Mouse (Mus musculus) embryo, embryonic 9.5 days (tissue): ENCODE measurements around the gene Bmpr2.
"Not testable (repeated sequence)": the region's sequence is repeated elsewhere in the genome, so short reads cannot be mapped to it uniquely, and the experiment has no call there.

Experiments
- DNase-seq: peaks from one replicate; pipeline ENCODE4 v3.0.0-alpha.2; 2017; ENCODE audit errors: extremely low spot score

Bmpr2 gene

DNA sequence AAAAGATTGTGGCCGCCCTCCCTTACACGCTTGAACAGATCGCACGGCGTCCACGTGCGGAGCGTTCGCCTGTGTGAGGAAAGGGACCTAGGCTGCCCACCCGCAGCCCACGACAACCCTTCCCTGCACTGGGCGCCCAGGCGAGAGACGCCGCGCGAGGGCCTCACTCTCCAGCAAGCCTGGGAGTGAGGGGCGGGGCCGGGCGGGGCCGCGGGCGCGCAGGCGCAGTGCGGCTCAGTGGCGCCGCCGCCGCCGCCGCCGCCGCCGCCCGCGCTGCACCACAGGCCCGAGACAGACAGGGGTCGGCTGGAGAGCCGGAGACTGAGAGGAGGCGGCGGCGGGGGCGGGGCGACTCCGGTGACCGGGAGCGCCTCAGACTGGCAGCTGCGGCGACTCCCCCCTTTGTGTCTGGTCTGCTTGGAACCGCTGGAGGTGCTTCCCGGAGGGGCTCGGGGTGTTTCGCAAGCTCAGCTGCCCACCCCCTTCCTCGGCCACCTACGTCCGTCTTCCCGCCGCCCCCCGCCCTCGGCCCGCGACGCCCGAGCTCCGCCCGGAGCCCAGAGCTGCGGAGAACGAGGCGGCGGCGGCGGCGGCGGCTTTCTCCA, at the start of gene Bmpr2:
Gene Bmpr2 (plus strand): TSS at position 237 of the 605 bp plus-strand sequence.
- DNase-seq = peak; percentile 92

DNA sequence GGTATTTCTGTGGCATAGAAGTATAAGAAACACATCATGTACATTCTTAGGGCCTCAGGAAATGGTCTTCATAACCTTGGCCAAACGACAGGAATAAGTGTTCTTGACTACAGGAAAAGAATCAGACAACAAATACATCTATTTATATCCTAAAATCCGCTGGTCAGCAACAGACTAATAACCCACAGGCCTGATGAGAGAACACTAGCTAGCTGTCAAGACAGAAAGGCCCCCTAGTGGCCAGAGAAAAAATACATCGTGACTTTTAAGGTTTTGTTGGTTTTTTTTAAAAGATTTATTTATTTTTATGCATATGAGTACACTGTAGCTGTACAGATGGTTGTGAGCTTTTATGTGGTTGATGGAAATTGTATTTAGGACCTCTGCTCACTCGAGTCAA, 43.3 kb upstream of the Bmpr2 start:
- DNase-seq = peak; percentile 19

DNA sequence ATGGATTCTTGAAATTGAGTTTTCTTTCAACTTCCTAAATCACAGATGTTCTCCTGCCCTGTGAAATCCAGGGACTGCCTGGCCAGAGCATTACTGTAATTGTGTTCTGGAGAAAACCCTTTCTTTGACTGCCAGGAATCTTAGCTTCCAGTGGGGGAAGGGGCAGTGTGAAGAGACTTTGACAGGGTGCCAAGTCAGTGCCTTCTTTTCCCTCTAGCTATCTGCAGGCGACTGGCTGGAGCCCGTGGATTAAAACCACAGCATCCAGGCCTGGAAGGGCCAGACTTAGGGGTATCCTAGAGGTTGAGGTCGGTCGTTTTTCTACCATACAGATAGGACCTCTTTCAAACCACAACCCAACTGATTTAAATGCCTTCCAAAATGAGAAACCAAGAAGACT, 37.5 kb upstream of the Bmpr2 start:
- no peak for DNase-seq

DNA sequence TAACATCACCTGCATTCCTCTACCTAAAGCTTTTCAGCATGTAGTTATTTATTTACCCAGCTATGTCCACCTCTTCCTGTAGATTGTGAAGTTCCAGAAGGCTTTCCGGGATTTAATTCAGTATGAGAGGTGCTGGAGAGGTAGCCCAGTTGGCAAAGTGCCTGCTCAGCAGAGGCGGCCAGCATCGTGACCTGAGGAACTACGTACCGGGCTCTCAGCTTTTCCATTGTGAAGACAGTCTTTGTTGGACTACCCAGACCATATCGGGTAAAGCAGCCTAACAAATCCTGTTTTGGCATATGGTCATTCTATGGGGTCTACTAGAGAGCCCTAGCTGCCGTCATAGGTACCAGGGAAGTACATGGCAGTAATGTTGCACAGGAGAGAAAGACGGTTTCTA, 33.1 kb upstream of the Bmpr2 start:
- no peak for DNase-seq

DNA sequence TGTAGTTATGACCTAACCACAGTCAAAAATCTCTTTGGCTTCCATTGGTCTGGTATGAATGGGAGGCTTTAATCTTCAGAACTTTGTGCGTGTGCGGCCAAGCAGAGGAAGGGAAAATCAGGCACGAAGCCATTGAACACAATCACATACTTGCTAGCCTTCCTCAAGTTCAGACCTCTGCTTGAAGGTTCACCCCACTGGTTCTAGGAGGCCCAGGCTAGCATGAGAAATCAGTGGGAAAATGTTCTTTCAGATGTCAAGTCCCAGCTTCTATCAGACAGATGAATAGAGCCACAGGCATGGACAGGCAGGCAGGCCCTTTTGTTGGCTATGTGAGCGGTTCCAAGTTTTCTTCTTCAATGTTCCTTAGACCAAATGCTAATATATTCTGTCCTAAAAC, 32.5 kb upstream of the Bmpr2 start:
- DNase-seq = no peak

DNA sequence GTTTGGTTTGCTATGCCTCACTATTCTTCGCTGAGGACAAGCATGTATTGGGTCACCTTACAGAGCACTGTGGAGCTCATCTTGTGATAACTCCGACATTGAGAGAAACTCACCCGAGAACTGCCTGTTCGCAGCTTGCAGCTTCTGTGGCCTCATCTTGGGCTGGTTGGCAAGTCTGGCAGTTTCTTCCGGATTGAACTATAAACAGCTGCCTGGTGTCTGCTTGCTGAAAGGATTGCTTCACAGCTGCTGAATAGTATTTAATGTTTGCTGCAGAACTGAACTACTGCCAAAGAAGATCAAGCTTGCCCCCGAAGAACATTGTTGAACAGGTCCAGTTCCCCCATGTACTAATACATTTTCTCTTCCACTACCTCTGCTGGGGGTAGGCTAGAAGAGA, 29.1 kb upstream of the Bmpr2 start:
- no peak for DNase-seq

DNA sequence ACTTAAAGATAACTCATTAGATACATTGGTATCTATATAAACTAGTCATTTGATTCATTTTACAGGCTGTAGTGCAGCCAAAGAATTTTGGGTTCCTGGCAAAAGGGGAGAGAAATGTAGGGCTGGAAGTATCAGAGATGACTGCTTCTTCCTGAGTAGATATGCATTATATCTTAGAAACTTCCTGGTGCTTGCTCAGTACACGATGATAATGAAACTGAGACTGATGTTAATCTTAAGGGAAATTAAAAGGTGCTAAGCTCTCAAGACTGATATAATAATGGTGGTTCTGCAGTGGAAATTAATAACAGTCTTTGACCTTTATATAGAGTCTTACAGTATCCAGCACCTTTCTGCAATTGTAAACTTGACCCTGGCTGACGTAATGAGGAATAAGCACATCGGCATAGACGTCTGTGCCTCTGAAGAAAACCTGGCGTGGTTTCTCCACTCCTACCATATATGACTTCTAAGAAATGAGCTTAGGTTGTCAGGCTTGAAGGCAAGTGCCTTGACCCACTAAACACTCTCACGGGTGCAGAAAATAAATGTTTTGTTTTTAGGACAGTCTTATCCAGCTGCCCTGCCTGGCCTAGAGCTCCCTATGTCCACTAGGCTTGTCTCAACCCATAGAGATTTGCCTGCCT, 24.3 kb upstream of the Bmpr2 start:
- no peak for DNase-seq

DNA sequence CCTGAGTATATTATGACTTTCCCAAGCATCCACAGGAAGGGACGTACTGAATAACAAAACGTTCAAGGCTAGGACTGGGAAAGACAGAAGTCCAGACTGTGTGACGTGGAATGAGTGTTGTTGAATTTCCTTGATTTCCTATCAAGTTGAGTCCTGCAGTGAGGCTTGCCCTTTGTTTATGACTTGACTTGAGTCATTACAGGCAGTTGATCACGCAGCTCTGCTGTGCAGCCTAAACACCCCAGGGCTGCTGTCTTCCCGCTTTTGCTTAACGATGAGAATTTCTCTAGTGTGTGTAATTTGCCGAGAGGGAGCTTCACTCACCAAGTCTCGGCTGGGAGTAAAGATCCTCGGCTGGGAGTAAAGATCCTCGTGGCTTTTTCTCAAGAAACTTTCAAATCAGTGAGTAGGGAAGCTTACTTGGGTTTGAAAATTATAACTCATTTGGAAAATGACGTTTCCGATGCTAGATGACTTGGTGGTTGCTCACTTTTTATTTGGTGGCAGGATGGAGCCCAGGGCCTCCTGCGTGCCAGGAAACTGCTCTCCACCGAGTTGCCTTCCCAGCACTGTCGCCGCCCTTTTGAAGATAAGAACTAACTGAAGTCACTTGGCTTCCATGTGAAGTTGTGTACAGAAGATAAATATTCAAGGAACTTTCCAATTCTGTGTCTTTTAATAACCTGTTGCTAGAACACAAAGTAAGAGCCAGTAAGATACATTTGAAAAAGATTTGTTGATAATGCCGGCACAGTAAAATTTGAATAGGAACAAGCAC, 23.4 kb upstream of the Bmpr2 start:
- DNase-seq = no peak

DNA sequence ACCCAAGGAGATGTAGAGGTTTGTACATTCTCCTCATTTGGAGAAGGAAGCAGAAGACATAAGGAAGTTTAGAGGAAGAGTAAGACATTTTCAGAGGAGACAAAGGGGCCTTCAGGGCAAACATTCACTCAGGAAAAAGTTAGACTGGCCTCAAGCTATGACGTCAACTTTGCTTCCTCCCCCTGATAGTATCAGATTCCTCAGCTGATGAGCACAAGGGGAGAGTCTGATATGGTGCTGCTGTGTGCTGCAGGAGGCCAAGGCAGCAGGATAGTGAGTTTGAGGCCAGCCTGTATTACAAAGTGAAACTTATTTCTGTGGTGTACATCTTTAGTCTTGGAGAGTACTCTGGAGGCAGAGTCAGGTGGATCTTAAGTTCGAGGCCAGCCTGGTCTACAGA, 14.2 kb upstream of the Bmpr2 start:
- DNase-seq = no peak

DNA sequence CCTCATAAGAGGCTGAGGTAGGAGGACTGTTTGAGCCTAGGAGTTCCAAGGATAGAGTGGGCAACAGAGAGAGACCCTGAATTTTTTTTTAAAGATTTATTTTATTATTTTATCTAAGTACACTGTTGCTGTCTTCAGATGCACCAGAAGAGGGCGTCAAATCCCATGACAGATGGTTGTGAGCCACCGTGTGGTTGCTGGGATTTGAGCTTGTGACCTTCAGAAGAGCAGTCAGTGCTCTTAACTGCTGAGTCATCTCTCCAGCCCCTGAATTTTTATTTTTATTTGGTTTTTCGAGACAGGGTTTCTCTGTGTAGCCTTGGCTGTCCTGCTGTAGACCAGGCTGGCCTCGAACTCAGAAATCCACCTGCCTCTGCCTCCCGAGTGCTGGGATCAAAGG, 13.5 kb upstream of the Bmpr2 start:
- DNase-seq = not testable (repeated sequence)

DNA sequence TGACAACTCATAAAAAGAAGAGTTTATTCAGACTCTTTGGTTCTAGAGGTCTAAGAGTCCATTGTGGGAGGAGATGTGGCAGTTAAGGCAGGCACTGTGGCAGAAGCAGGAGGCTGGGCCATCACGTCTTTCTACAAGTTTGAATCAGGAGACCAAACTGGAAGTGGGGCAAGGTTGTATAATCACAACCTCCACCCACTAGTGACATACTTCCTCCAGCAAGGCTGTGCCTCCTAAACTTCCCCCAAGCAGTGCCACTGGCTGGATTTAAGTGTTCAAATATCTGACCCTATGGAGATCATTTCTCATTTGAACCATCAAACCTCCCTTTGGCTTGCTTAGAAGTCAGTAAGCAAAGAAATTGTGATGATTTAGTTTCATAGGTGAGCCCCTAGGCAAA, 7.9 kb upstream of the Bmpr2 start:
- DNase-seq = no peak

DNA sequence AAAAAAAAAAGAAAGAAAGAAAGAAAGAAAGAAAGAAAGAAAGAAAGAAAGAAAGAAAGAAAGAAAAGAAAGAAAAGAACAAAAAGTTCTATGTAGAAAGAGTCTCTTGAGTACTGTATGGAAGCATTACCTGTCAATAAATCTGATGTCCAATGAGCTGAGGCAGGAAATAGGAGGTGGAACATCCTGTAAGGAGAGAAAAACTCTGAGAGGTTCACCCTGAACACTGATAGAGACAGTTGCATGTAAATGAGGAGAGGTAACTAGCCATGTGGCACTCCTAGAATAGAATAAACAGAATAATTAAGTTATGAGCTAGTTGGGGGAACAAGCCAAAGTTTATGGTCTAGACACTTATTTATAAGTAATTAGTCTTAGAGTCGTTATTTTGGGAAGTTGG, 4.9 kb upstream of the Bmpr2 start:
- no peak for DNase-seq

DNA sequence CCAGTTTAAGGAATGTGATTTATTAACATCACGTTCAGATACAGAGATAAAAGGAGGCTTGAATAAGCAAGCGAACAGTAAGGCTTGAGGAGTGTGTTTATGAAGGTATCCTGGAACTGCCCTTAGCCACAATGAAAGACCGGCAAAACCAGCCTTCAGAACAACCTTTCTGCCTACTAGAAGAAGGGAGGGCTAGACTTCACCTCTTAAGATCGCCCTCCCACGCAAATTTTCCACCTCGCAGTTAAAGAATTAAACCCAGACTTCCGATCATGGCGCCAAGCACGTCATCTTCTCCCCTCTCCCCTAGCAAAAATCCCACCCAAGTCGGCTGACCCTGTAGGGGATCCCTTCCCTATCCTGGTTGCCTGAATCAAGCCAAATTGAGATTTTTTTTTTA, 992 bp upstream of the Bmpr2 start:
- no peak for DNase-seq

DNA sequence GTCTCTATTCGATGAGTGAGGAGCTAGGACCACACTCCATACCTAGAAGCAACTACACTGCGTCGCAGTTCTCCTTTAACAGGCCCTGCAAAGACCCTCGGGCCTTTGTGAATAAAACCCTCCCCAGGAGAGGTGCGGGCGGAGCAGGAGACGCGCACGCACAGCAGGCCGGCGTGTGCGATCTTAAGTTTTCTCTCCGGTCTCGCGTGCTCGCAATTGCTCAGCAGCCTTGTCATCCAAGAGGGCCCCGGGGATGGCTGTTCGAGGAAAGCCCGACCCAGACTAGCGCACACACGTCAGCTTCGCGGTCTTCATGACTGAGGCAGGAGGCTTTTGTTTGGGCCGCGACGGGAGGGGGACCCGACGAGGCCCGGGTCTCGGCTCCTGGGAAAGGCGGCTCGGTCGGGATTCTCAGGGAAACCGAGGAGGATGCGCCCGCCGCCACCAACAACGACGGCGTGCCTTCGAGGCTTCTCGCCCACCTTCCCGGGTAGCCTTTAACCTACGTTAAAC, 493 bp upstream of the Bmpr2 start:
- DNase-seq = no peak

DNA sequence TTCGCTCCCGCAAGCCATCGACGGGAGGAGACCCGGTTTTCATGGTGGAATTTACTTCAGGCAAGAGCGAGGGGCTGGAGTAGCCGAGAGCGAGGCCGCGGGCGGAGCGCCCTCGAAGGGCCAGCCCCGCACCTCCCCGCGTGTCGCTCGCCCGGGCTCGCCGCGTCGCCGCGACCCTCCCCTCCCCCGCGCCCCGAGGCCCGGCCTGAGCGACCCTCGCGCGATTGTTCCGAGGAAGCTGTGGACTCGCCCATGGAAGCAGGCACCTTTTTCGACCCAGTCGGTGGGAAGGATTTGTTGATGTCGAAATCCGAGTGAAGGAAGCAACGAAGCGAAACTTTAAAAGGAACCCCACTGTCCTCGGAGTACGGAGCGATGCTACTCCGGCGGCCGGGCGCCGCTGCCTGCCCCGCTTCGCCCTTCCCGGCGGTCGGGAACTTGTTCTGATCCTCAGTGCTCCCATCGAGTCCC, 616 bp downstream of the Bmpr2 start:
- peak; percentile 79 for DNase-seq

DNA sequence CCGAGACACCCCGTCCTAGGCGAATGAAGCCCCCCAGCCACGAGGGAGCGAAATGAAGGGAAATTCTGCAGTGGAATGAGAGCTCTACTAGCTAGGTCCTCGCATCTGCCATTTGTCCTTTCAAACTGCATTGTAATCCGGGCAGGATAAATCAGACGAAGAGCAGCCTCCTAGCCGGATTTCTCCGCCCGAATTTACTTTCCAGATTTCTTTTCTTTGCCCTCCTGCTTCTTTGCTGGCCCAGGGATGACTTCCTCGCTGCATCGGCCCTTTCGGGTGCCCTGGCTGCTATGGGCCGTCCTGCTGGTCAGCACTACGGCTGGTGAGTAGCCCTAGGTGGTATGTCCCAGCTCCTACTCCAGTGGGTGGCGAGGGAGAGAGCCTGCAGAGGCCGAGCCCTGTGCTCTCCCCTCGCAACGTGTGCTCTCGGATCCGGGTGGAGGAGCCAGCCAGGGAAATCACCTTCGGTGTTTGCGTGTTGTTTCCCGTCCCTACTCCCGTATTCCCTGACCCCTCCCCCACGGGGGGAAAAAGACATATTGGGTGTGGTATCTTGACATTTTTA, 1.3 kb downstream of the Bmpr2 start:
- DNase-seq = peak; percentile 66

DNA sequence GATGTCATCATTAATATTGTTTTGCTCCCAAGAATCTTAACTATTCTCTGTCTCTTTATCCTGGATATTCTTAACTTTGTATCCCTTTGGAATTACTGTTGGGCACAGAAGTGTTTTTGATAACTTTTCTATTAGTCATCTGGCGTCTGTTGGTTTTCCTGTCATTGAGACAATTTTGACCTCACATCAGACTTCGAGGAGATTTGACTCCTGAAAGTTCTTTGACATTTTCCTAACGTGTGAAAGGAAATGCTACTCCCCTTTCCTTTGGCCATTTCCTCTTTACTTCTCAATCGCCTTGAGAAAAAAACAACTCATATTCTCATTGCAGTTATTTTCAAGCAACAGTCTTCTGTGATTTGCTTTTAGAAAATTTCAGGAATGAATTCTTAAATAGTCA, 2.1 kb downstream of the Bmpr2 start:
- DNase-seq = no peak

DNA sequence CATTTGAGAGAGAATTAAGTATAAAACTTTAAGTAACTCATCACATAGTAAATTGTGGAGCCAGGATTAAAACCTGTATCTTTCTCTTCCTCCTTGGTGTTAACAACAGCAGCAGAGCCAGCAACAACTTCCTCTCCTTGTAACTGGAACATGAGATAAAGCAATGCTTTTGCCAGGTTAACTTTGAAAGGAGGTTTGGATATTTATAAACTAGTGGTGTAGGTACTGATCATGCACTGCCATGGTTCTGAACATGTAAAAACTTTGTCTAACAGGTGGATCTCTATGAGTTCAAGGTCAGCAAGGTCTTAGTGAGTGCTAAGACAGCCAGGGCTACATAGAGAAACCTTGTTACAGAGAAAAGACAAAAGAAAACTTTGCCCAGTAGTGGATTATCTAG, 3.4 kb downstream of the Bmpr2 start:
- no peak for DNase-seq

DNA sequence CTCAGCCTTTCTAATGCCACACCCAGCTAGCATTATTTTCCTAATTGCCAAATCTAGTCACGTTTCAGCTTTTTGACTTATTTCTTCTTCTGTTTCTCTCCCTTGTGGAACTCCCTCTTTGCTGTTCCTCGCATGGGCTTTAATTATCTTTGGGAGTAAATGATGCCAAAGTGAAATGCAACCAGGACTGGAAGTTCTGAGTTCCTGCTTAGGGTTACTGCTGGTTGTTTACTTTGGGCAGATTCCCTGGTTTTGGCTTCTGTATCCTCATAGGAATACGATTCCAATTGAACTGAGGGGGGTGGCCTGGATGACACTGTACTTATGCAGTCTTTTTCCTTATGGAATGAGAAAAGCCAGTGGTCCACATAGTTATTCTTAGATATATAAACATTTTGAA, 8.7 kb downstream of the Bmpr2 start:
- DNase-seq = no peak

DNA sequence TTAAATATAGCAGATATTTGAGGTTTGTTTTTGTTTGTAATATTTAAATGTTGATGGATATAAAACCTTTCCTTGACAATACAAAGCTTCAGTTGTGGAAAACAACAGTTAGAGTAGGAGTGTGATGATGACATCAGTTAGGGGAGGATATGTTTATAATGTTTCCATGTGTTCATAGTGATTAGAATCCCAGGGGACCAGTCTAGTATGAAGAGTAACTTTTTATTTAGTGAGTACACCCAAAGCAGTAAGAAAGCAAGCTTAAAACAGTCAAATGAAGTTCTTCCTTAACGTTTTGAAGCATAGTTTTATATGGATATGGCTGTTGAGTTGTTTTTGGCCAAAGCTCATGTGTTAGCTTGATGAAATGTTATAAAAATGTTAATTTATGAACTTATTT, 17.9 kb downstream of the Bmpr2 start:
- DNase-seq = no peak

DNA sequence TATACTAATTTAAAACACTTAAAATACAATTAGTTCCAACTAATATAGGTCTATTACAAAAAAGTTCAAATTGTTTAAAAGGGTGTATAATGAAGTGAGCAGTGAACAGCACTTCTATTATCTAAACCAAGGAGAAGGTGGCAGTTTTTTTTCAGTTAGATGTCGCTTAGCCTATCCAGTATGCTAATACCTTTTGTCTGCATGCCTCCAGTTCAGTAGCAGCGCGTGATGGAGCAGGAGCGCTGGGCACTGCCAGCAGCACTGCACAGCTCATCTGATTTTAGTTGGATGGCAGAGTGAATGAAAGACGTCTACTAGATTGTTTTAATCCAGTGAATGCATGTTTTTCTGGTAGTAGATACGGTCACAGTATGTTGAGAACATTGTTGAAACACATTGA, 25.8 kb downstream of the Bmpr2 start:
- DNase-seq = no peak

DNA sequence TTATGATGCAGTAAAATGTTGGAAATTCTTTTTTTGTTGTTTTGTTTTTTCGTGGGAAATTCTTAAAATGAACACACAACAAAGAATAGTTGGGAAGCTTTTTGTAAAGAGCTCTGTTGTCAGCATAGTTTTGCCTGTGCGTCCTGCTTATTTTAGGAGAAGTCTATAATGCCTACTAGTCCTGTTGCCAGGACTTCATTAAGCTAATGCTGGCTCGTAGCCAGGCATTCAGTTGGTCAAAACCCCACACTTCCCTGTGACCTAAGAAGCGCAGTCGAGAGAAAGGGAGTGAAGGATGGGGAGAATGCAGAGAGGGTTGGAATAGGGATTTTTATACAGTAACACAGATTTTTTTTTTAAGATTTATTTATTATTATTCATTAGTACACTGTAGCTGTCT, 26.5 kb downstream of the Bmpr2 start:
- no peak for DNase-seq

DNA sequence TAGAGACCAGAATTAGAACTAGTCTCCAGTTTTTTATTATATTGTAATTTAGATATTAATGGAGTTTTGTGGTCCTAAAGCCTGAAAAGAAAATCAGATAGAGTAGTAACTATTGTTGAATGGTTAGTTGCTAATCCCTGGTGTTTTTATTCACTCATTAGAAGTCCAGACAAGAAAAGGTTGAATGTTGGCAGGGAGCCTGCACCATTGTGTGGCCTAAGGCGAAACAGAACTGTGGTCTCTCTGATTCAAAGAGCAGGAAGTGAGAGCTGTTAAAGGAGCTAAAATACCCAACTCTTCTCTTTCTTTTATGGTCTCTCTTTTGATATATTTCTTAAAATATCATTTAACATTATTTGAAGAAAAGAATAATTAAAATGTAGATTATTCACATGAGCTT, 32.1 kb downstream of the Bmpr2 start:
- no peak for DNase-seq
